Mouse (Mus musculus) A20 (cell line): ENCODE measurements around the gene Tbcb.
"Not testable (repeated sequence)": the region's sequence is repeated elsewhere in the genome, so short reads cannot be mapped to it uniquely, and the experiment has no call there.

Source experiments
- DNase-seq: peaks from one replicate; pipeline ENCODE4 v3.0.0-alpha.2; 2011; ENCODE audit warnings: low read depth, low spot score

The Tbcb gene

DNA sequence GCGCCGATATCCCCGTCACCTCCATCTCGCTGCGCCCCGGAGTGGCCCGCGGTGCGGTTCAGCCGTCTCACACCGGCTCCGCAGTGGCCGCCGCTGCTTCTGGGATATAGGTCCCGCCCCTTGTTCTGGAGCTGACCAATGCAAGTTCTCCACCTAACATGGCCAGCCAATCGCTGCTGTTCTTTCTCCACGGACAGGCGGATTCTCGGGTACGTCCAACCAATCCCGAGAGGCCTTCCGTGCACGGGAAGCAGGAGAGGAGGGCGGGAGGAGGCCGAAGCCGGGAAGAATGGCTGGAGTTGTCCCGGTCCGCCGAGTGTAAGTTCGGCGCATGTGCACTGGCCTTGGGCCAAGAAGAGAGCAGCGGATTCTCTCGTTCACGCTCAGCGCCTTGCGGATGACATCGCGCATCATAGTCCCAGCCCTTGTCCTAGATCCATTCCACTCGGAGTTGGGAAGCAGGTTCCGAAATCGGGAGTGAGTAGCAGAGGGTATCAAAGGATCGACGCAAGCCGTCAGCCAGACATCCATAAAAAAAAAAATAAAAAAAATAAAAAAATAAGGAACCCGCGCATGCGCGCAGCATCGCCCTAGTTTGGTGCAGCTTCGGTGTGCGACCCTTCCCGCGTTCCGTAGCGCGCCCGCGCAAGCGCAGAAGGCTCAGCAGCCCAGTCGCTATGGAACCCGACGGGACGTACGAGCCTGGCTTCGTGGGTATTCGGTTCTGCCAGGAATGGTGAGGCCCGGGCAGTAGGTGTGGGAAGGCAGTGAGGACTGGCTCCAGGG lies at the start of gene Tbcb, which contains the start of gene Polr2i:
Tbcb (minus strand) TSS at position 604 of the 786 bp plus-strand sequence.
Polr2i (plus strand) TSS at position 280 of the 786 bp plus-strand sequence.
- peak; percentile 97 for DNase-seq

DNA sequence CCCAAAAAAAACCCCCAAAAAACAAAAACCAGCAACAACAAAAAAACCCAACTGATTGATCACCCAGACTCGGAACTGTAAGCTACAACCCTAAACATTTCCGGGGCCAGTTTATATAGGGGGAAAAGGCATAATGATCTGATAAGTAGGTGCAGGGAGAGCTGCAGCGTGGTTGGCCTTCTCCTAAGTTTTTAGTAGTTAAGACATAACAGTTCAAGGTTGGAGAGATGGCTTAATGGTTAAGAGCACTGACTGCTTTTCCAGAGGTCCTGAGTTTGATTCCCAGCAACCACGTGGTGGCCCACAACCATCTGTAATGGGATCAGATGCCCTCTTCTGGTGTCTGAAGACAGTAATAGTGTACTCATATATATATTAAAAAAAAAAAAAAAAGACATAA lies 49.5 kb upstream of the Tbcb start:
- no peak for DNase-seq

DNA sequence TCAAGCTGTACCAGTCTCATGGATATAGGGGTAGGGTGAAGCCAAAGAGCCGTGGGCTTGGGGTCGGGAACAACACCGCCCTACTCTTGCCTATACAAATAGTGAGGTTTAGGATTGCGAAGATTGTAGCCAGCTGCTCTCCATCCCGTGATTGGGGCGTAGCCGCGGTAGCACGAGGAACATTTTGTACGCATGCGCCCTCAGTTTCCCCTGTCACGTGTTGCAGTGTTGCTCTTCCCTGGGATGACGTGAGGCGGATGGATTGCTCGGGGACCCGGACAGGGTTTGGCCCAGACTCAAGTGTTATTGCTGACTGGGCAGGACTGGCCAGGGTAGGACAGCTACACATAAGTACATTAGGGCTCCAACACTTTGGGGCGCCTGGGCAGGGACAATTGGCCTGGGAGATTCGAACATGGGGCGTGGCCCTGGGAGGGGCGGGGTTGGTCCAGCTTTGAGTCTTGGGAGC lies 48.6 kb upstream of the Tbcb start:
- DNase-seq = peak; percentile 91

DNA sequence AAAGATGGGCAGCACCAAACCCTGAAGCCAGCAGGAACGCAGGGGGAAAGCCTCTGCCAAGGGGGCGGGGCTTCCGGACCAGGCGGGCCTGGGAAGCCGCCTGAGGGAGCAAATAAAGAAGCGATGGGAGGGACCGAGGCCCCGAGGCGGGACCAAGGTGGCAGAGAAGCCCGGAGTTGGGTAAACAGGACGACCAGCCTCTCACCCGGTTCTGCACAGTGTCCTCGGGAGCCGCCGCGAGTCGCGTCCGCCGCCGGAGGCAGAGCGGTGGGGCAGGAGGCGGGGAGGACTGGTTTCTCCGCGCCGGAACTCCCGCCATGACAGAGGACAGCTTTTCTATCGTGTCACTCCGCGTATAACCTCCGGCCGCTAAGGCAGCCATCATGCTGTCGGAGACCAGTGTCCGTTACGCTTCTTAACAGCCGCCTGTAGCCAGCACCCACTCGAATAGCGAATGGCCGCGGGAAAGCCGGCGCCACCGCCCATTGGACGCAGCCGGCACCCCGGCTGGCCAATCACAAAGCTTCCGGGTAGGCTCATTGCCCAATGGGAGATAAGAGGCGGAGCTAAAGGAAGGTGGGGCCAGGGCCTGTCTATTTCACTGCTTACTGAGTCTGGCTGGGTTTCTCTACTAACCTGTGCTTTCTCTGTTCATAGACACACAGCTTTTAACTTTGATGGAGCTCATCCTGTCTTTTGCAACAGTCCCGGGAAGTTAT lies 48.0 kb upstream of the Tbcb start, which contains the start of the genes Thap8 and Wdr62:
Thap8 (plus strand) TSS at position 144 of the 719 bp plus-strand sequence.
Wdr62 (minus strand) TSS at position 469 of the 719 bp plus-strand sequence.
- DNase-seq = peak; percentile 96

DNA sequence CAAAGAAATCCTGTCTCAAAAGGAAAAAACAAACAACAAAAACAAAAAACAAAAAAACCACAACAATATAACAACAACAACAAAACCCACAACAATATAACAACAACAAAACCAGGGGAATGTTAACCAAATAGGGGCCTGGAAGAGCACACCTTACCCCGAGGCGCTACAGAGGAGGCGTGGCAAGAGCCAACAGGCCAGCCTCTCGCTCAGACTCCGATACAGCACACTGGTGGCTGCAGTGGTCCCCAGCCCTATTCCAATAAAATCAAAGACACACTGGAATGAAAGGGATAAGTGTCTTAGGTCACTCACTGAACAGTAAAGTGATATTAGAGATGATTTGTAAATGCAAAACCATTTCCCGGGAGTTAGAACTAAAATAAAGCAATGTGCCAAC lies 47.5 kb upstream of the Tbcb start:
- DNase-seq = no peak

DNA sequence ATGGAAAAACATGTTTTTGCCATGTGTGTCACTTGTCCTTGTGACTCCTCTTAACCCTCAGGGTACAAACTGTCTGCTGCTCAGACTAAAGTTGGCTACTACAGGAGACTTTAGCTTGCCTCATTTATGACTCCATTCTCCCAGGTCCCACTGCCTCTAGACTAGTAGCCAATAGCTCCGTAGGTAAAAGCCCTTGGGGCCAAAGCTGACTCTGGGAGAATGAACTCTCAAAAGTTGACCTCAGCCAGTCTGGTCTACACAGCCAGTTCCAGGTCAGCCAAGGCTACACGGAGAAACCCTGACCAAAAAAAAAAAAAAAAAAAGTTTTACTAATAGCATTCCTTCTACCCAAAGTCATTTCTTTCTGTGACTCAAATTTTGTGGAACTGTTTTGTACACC lies 46.8 kb upstream of the Tbcb start:
- DNase-seq = no peak

DNA sequence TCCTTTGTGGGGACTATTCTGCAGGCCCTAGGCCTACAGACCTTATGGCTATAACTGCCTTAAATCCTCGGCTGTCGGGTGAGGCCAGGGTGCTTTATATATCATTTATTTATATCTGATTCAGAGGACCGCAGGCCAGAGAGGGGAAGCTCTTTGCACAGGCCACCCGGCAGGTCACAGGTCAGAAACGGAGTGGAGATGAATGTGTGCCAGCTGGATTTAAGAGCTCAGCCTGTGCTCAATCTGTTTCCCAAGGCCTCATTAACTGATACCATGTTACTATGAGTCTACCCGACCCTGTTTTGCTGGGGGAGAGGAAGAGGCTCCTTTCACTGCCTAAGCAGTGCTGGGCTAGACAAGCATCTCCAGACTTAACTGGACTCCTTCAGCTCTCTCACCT lies 42.3 kb upstream of the Tbcb start:
- DNase-seq = no peak

DNA sequence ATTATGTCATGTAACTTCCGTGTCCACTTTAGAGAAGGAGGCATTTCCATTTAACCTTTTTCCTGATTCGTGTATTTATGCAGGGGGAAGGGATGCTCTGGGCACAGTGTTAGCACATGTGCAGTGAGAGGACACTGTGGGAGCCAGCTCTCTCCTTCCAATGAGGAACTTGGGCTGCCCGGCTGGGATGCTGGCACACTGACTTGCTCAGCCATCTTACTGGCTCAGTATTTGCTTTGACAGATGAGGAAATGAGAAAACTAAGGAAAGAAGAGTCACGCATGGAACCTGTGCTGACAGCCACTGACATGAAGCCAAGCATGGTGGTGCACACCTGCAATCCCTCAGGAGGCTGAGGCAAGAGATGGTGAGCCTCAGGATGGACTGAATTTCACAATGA lies 37.6 kb upstream of the Tbcb start:
- DNase-seq = no peak

DNA sequence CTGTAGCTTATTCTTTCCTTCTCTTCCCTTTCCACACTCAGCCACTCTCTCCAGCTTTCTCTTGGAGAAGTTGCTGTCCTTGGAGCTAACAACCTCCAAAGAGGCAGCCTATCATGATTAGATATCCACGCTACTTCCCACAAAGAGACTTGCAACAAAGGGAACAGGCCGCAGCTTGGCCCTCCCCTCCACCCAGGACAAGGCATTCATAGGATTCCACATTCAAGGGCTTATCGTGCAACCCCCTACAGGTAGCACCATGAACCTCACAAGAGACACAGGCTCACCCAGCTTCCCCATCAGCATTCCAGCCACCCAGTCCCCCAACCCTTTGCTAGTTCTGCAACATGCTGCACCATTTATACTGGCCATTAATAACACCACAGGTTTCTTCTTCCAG lies 34.7 kb upstream of the Tbcb start:
- no peak for DNase-seq

DNA sequence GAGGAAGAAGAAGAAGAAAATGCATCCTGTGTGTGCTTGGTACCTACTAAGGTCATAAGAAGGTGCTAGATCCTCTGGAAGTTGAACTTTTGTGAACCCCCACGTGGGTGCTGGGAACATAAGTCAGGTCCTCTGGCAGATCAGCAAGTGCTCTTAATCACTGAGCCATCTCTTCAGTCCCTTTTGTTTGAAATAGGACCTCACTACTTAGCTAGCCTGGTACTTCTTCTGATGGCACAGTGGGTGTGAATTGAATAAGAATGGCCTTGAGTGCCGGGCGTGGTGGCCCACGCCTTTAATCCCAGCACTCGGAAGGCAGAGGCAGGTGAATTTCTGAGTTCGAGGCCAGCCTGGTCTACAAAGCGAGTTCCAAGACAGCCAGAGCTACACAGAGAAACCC lies 33.9 kb upstream of the Tbcb start:
- DNase-seq = no peak

DNA sequence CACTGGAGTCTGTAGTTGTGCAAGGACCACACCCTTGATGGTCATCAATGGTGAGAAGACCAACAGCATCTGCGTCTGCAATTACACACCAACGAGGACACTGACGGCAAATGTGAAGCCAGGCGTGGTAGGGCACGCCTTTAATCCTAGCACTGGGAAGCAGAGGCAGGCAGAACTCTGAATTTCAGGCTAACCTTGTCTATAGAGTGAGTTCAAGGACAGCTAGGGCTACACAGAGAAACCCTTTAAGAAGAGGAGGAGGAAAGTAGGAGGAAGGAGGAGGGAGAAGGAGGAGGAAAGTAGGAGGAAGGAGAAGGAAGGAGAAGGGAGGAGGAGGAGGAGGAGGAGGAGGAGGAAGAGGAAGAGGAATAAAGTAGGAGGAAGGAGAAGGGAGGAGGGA lies 33.5 kb upstream of the Tbcb start:
- no peak for DNase-seq

DNA sequence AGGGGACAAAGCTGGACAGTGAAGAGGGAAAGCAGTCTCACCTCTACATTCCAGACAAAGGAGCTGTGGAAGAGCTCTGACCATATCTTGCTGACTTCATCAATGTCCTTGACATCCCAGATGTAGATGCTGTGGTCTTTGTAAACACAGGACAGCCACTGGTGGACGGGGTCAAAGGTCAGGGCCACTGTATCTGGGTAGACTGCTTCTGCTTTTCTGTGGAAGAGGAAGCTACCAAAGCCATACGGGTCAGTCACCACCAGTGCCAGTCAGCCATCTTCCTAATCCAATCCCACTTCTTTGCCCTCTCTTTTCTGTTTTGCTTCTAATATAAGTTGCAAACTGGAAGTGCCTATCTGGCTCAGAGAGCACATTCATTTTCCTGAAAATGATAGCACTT lies 33.0 kb upstream of the Tbcb start:
- no peak for DNase-seq

DNA sequence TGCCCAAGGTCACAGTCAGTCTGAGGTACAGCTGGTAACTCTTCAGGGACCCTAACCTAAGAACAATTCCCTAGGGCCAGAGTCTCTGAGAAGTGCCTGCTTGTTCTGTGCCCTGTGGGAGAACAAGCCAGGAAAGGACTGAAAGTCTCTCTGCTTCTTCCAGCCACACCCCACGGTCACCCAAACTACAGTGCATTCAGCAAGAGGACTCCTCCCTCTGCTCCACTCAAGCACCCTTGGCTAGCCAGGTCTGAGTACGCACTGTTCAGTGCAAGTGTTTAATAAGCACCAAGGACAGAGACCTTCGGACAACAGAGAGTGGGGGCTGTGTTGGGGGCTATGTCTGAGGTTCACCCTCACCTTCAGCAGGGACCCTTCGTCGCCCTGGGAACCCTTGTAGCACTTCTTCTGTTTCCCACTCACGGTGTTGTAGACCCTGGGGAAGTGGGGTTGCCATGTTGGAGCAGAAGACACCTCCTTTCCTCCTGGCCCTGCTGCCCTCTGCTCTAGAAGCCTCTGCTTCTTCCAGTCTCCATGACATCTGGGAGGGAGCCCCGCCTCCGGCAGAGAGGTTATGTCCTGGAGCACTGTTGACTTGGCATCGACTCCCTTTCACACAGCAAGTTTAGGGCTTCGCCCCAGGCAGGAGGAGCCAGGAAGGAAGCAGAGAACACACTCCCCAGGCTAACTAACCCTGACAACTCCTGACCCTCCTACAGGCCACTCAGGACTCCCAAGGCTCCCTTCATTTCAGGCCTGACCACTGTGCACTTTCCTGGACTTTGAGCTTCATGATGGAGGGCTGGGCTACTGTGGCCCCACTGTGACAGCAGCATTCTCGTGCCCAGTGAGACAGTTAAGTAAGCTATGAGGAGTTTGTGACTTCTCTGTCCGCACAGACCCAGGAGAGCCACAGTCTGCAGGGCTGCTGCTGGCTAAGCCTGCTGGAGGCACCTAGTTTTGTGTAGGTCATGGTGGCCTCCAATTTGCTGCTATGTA lies 20.2 kb upstream of the Tbcb start:
- no peak for DNase-seq

DNA sequence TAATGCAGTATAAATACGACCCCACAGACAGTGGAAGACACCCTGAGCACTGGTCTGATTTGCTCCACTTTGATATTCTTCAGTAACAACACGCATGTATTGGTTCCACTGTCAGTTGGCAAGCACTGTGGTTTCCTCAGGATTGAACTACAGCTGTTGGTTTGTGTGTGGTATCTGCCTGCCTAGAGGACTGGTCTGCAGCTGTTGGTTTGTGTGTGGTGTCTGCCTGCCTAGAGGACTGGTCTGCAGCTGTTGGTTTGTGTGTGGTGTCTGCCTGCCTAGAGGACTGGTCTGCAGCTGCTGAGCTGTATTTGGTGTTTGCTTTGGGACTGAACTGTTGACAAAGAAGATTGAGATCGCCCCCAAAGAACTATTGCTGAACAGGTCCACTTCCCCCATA lies 5.3 kb upstream of the Tbcb start:
- not testable (repeated sequence) for DNase-seq

DNA sequence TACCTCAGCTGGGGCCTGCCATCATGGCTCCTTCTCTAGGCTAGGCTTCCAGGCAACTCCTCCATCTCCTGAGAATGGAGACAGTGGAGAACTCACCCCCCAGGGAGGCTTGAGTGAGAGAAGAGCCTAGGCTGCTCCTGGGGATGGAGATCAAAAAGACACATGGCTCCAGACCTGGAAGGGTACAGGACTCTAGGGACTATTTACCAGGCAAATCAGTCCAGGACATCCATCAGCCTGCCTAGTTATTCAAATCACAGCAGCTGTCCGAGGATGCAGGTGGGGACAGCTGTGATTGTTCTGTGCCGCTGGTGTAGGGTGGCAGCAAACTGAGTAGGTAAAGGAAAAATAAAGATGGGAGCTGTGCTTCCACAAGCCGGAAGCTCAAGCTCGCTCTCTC lies 3.6 kb upstream of the Tbcb start, which contains the start of gene Ovol3:
Ovol3 (minus strand) TSS at position 101 of the 400 bp plus-strand sequence.
- DNase-seq = peak; percentile 20

DNA sequence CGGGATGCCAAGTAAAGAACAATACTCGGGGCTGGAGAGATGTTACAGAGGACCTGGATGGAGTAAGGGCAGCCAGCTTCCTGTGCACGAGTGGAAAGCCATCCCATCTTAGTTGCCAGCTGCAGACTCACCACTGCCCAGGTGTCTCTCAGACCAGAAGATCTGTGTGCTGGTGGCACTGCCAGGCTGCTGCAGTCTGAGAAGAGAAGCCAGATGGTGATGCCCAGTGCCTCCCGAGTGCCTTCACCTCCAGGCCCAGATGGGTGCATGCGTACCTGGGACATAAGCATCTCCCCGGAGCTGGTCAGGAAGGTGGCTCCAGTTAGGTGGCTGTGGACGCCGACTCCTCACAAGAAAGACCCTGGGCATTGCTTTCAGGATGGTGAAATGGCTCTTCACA lies 3.0 kb upstream of the Tbcb start:
- DNase-seq = no peak

DNA sequence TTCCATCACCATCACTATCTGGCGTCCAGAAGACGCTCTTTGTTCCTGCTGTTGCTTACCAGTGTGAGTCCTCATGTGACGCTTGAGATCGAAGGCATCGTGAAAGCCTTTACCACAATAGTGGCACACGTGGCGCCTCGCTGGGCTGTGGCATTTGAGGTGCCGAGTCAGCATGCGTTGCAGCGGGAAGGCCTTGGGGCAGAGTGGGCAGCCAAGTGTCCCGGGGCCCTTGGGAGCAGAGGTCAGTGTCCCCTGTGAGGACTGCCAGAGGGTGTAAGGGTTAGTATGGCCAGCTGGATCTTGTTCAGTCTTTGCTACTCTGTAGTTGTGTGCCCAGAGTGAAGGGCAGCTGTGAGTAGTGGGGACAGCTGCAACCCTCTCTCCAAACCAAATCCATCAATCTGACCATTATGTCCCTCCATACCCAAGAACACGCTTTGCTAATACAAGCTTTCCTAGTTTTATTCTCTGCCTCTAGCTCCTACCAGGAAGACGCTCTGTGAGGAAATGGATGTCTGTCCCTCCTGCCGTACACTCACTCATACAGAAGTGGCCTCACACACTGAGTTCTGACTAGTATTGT lies 2.3 kb upstream of the Tbcb start:
- DNase-seq = no peak

DNA sequence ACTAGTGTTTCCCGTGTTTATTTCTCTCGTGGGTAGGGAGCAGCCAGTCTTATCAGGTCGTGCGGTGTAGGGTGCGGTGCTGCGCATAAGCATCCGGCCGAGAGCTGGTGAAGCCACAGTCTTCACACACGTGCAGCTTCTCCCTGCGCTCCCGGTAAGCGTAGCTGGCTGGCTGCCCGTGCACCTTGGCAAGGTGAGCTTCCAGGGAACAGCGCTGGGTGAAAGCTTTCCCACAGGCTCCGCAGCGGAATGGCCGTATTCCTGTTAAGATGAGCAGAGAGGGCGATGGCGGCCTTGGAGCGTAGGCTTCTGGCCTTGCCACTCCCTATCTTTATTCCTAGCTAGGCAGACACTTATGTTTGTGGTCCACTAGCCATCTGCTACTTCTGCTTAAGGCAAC lies 1.3 kb upstream of the Tbcb start:
- no peak for DNase-seq

DNA sequence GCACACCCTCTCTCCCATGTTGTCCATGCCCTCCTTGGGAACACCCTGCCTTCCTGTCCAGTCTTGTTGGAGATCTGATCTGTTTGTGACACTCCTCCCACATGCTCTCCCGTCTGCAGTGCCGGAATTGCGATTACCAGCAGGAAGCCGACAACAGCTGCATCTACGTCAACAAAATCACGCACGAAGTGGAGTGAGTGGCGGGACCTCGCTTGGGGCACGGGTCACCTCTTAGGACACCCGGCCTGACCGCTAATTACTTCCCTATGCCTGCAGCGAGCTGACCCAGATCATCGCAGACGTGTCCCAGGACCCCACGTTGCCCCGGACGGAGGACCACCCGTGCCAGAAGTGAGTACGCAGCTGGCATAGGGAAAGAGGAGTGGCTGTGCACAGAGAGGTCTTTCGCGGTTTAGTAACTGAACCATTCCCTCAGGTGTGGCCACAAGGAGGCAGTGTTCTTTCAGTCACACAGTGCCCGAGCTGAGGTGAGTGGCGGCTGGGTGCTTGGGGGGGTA lies 618 bp upstream of the Tbcb start:
- DNase-seq = peak; percentile 86

DNA sequence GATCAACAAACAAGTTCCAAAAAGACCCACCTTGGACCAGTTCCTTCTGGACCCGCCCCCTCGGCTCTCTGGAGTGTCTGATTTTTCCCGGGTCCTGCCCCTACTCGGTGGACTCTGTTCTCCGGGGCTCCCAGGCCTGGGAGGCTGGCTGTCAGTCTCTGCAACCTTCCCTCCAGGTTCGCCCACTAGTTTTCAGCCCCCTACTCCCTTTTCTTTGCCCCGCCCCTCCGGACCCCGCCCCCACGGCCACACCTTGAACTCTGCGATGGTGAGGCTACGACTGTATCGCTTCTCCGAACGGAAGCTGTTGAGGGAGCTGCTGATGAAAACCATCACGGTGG lies 774 bp downstream of the Tbcb start:
- DNase-seq = no peak

DNA sequence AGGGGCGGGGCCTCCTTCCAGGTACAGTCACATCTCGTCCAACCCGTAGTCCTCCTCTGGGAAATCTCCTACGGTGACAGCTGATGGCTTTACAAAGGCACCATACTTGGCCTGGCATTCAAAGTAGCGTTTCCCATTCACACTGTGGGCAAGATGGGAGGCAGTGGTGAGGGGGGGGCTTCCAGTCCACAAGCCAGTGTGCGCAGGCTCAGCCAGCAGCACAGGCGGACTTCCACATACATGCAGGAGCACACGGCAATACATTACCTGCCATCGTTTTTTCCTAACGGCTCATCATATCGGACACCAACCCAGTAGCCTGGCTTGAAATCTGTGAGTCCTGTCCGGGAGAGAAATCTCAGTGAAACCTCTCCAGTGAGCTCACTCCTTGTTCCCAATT lies 7.9 kb downstream of the Tbcb start:
- DNase-seq = no peak
